Mouse (Mus musculus) embryonic fibroblast, embryonic 13.5 days (primary cell): ENCODE data around the gene Dock4. TPM values are rescaled to one million over a fixed set of nuclear protein-coding genes. Genes with fewer than 3 reads are reported as not detected.

ENCODE experiments used
- H3K27ac ChIP-seq: 2 replicates; pipeline ENCODE4 v1.5.1; 2012; ENCODE audit warnings: low read length, control low read depth, inconsistent platforms; ENCODE audit not compliant: insufficient read depth
- H3K4me1 ChIP-seq: 2 replicates; pipeline ENCODE4 v1.6.1; 2011; ENCODE audit warnings: low read length; ENCODE audit not compliant: control insufficient read depth, insufficient read depth
- H3K4me3 ChIP-seq: 2 replicates; pipeline ENCODE4 v1.5.1; 2011; ENCODE audit warnings: mild to moderate bottlenecking, control low read depth, low read length; ENCODE audit not compliant: insufficient read depth
- CTCF ChIP-seq: IDR thresholded peaks from 2 replicates; pipeline ENCODE4 v1.5.1; 2011; ENCODE audit warnings: mild to moderate bottlenecking, control low read depth, low read length, moderate library complexity, borderline replicate concordance; ENCODE audit not compliant: insufficient read depth
- POLR2A ChIP-seq: IDR thresholded peaks from 2 replicates; pipeline ENCODE4 v1.6.1; 2011; ENCODE audit warnings: low read depth, mild to moderate bottlenecking, control low read depth, low read length, moderate library complexity
- polyA plus RNA-seq: library from polyadenylated mRNA; stranded (reverse); fragments of >200 nt; gene quantifications from 2 replicates; pipeline ENCODE4 v1.2.4, GENCODE M21; 2011; ENCODE audit warnings: low read depth; ENCODE audit not compliant: missing spikeins, insufficient read length

Gene Dock4
- polyA plus RNA-seq, 1 experiment = 12.7 TPM

DNA sequence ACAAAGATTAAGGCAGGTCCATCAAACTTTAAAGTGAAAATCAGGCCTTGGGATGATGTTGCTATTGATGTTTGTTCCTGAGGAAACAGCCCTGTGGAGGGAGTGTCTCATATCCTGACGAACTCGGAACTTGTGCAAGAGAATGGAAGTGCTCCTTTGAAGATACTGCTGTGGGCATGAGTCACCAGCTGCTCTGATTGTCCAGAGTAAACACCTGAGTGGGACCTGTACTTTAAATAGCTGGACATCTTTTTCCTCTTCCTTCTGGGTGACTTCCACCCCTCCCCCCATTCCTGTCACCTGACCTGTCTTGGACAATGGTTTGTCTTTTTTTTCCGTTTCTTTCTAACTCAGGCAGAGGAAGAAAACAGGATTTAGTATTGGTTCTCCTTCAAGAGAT is 13.2 kb downstream of the Dock4 start:
- no peak overlapping the region for H3K27ac ChIP-seq

DNA sequence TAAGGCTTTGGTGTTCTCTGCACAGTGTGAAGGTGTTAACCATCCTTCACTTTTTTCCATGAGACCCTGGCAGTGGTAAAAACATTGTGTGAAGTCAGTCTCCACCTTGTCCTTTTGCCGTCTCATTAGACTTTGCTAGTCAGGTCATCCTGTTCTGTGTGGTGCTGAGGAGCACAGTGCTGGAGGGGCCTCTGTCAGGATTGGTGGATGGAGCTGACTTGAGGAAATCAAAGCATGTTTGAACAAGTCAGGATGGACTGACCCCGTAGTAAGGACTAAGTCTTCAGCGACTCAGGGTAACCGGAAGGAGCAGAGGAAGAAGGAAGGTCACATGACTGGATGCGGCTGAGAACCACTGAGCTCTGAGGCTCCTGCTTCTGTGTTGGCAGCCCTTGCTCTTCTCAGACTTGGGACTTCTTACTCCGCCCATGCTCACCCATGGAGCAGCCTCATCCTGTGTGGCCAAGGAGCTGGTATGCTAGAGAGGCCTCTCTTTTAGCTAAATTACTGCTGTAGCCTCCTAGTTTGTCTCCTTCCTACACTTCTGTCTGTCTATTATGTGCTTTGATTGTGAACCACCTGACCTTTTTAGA is 14.0 kb downstream of the Dock4 start:
- TF ChIP-seq CTCF = no peak
- TF ChIP-seq POLR2A = no peak

More for the DNA sequence above, 13.2 kb downstream of the Dock4 start:
- H3K4me3 ChIP-seq = no peak overlapping the region
- H3K4me1 ChIP-seq = no peaks in the 10 kb centered on the region
- TF ChIP-seq POLR2A = no peak
- no peak for TF ChIP-seq CTCF

GRCm38 (mm10) chr12:40462693-40463235 is 17.0 kb downstream of the Dock4 start:
- Histone ChIP-seq H3K4me1 (no peaks in the 10 kb centered on the region), H3K27ac (no peak overlapping the region; the same call in 1 of the 2 replicates), H3K4me3 (no peak overlapping the region)
- TF ChIP-seq POLR2A (no peak), CTCF (no peak)

More for the DNA sequence above, 14.0 kb downstream of the Dock4 start:
- Histone ChIP-seq H3K4me3 (no peak overlapping the region), H3K27ac (no peak overlapping the region), H3K4me1 (no peaks in the 10 kb centered on the region)

DNA sequence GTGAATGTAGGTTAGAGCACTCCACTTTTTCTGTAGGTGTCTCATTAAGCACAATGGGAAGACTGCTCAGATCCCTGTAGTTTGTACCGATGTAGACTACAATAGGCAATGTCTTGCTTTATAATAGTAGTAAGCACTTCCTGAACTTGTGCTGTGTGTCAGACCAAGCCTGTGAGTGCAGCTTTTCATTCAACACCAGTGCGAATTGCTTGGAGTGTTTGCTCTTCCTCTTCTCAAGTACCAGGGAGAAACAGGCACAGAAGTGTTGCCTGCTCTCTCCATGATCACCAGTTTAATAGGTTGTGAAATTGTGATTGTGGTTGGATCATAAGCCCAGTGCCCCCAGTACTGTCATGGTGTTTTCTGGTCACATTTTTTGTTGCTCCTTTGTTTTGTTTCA is 18.1 kb downstream of the Dock4 start:
- Histone ChIP-seq H3K4me1 (no peaks in the 10 kb centered on the region), H3K27ac (no peak overlapping the region)
- TF ChIP-seq CTCF (no peak), POLR2A (no peak)

DNA sequence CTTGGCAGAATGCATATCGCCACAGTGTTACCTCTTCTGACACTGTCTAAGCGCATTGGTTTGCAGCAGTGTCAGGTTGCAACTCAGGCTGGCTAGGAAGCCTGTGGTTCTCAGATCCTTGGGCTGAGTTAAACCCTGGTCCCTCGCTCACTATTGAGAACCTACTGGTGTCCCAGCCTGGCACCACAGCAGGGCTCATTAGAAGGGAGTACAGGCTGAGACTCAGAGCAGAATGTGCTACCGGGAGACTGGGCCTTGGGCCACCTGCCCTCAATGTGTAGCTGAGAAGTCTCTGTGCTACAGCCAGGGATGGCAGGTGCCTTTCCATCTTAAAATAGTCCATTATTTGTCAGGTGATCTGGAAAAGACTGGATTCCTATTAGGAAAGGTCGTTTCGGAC is 18.5 kb downstream of the Dock4 start:
- Histone ChIP-seq H3K4me1 (no peaks in the 10 kb centered on the region), H3K27ac (no peak overlapping the region), H3K4me3 (no peak overlapping the region)
- TF ChIP-seq POLR2A = no peak
- TF ChIP-seq CTCF = no peak

More for the DNA sequence above, 18.1 kb downstream of the Dock4 start:
- no peak overlapping the region for H3K4me3 ChIP-seq

DNA sequence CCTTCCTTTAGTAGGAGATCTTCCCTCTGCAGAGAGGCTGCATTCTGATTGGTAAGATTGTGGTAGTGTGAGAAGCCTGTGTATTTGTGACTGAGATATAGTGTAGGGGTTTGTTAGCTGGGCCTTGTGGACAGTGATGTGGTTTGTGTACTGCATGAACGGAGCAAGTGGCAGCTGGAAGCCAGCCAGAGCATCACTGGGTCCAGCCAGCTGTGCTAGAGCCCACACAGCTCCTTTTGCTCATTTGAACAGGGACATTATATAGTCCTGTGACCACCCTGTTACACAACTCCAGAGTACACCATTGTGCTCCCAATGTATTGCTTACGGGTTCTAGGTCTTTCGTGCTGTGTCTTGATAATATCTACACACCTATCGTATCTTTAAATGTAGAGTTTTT is 22.5 kb downstream of the Dock4 start:
- Histone ChIP-seq H3K4me1 (peaks cover 13% of the 10 kb centered on the region), H3K27ac (no peak overlapping the region), H3K4me3 (no peak overlapping the region)
- TF ChIP-seq POLR2A (no peak), CTCF (no peak)

GRCm38 (mm10) chr12:40469009-40469408 is 23.3 kb downstream of the Dock4 start:
- Histone ChIP-seq H3K27ac (no peak overlapping the region), H3K4me3 (no peak overlapping the region), H3K4me1 (peaks cover 17% of the 10 kb centered on the region)
- TF ChIP-seq CTCF = no peak
- no peak for TF ChIP-seq POLR2A

DNA sequence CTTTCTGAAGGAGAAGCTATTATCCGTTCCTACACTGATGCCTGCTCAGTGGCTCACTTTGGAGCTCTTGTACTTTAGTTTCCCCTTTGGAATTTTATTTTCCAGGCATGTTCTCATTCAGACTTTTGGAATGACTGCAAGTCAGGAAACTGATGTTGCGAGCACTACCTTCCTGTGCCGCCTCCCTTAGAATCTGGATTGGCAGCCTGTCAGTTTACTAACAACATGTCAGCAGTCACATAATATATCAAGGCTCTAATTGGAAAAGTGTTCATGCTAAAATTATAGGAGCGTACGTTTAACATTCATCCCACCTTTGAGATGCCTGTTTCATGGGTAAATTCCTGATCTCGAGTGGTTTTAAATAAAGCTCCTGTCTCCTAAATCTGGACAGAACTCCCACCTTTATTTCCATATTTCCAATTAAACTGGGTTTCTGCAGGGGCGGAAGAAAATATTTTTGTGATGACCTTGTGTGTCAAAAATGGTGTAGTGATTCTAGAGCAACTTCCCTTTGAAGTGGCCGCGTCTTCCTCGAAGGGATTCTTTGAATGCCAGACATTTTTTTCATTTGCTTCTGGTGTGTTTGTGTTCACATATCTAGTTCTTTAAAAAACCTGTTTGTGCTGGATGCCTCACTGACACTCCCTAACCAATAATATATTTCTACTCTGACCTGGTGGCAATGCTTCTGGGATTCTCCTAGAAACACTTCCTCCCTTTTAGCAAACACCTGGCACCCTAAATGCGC is 26.1 kb downstream of the Dock4 start:
- TF ChIP-seq CTCF = no peak
- TF ChIP-seq POLR2A = no peak
- Histone ChIP-seq H3K4me3 (no peak overlapping the region), H3K27ac (no peak overlapping the region), H3K4me1 (peaks cover 17% of the 10 kb centered on the region)

GRCm38 (mm10) chr12:40473709-40474108 is 28.0 kb downstream of the Dock4 start:
- H3K4me1 ChIP-seq = peaks cover 17% of the 10 kb centered on the region
- H3K4me3 ChIP-seq = no peak overlapping the region
- TF ChIP-seq POLR2A = no peak
- no peak for TF ChIP-seq CTCF
- H3K27ac ChIP-seq = no peak overlapping the region

DNA sequence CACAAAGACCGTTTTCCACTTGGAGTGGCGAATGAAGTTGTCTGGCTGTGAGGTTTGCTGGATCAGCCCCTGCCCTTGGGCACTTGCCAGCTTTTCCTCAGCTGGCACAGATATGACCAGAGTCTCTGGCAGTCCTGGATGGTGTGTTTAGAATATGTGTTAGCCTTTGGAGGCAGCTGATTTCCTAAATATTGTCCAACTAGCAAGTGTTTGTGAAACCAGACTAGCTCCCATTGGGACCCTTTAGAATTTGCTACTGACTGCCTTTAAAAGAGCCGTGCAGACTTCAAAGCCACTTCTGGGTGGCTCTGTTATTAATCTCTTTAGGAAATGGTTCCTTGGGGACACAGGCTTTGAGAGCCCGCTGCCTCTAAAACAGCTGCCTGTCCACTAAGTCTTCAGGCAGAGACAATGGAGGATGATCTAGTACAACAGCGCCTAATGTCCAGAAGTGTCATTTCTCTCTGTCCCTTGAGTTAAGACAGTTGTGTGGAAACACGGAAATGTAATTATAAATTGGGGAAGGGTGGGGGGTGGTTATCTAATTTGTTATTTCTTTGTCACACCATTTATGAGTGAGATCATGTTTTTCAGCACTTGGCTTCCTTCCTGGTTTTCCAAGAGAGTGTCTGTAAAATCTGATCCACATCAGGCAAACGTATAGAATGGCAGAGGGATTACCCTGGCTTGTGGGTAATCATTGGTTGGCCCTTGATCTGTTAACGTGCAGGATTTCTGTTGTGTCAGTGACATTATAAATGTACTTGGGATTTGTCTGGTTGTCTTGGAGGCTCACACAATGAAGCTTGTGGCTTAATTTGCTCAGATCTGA is 32.1 kb downstream of the Dock4 start:
- peaks cover 8% of the 10 kb centered on the region for H3K4me1 ChIP-seq
- TF ChIP-seq CTCF = no peak
- TF ChIP-seq POLR2A = no peak
- H3K27ac ChIP-seq = no peak overlapping the region
- H3K4me3 ChIP-seq = no peak overlapping the region
